Mouse (Mus musculus) frontal cortex, postnatal 36 days (tissue): ENCODE results near the gene Olfr135.

Experiments used
- DNase-seq, 2 experiments: peaks; one replicate each; pipeline ENCODE4 v3.0.0; 2022; ENCODE audit warnings: low spot score in 2 of 2

Olfr135 gene

GRCm38 (mm10) chr17:38204035-38204434, at the start of gene Olfr135:
Gene Olfr135 (plus strand): TSS chr17:38204335.
- no peak for DNase-seq

DNA sequence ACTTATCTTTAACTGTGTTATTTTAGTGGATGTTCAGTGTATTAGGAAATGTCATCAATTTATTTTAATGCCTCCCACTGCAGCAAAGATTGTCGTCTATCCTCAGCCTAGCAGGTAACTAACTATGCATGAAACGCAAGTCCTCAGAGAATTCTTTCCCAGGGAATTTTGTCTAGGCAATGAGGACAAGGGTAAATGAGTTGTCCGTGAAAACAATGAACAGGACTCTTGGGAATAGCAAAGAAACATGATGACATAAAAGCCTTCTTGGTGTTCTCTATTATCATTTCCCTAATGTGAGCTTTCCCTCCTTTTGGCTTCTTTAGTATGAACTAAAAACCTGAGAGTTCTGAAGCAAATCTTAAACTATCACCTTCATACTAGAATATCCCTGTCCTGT, 33.0 kb upstream of the Olfr135 start, which contains the start of gene Olfr134:
TSS of gene Olfr134 (plus strand) at position 301 of the 400 bp plus-strand sequence.
- no peak for DNase-seq
